Mouse (Mus musculus) gastrocnemius, postnatal 4 days (tissue): Measurements from ENCODE around the gene Kxd1. TPM values are rescaled to one million over a fixed set of nuclear protein-coding genes. Genes with fewer than 3 reads are reported as not detected.
A peak's percentile ranks its signal among the peaks of the same experiment; 100 is the strongest.

ENCODE experiments used
- DNase-seq, 2 experiments: peaks; one replicate each; pipeline ENCODE4 v3.0.0; 2021 to 2022; ENCODE audit warnings: low spot score in 2 of 2, mixed read lengths in 2 of 2
- long read RNA-seq, 2 experiments: library from polyadenylated mRNA; stranded (forward); transcript quantifications; one replicate each; pipeline ENCODE4 v2.0.0; 2021
- total RNA-seq, 2 experiments: library from RNA; stranded (reverse); gene quantifications; 2 replicates each; pipeline ENCODE4 v1.2.3; 2021

Gene Kxd1
- total RNA-seq, result 10 to 100 TPM; 57.6 to 60.7 TPM
- long read RNA-seq, experiment 1, transcript Kxd1-201 (5 exons, 1,216 nt), result major isoform, 34 of 46 reads
- long read RNA-seq, experiment 1, partial matches to known transcripts, result 2 of 46 reads
- long read RNA-seq, experiment 1, other reads (novel, unspliced or antisense), result 7 of 46 reads
- long read RNA-seq, experiment 2, transcript Kxd1-201 (5 exons, 1,216 nt), result major isoform, 30 of 59 reads
- long read RNA-seq, experiment 2, partial matches to known transcripts, result 8 of 59 reads
- long read RNA-seq, experiment 2, other reads (novel, unspliced or antisense), result 21 of 59 reads

- DNase-seq, result peak; percentile 96 to 97
Observed at GRCm38 (mm10) chr8:70527512-70528181, at the start of gene Kxd1, which contains the start of gene Fkbp8. Kxd1 (minus strand) TSS chr8:70527956. Fkbp8 (plus strand) TSS chr8:70527724.

GRCm38 (mm10) chr8:70577207-70577606 lies 49.5 kb upstream of the Kxd1 start:
- DNase-seq, result no peak

- DNase-seq, result no peak
Observed at GRCm38 (mm10) chr8:70574915-70575314, 47.2 kb upstream of the Kxd1 start.

- no peak for DNase-seq
Observed at GRCm38 (mm10) chr8:70574302-70574701, 46.5 kb upstream of the Kxd1 start.

GRCm38 (mm10) chr8:70570990-70571389 lies 43.2 kb upstream of the Kxd1 start:
- no peak for DNase-seq

- no peak for DNase-seq
Observed at GRCm38 (mm10) chr8:70570360-70570759, 42.6 kb upstream of the Kxd1 start.

- DNase-seq, result peak in 1 of 2 experiments; percentile 42
Observed at GRCm38 (mm10) chr8:70565561-70565960, 37.8 kb upstream of the Kxd1 start.

- DNase-seq, result no peak
Observed at GRCm38 (mm10) chr8:70564696-70565235, 37.0 kb upstream of the Kxd1 start.

- no peak for DNase-seq
Observed at GRCm38 (mm10) chr8:70563763-70564387, 36.1 kb upstream of the Kxd1 start.

- DNase-seq, result no peak
Observed at GRCm38 (mm10) chr8:70562802-70563201, 35.0 kb upstream of the Kxd1 start.

GRCm38 (mm10) chr8:70561809-70562535 lies 34.2 kb upstream of the Kxd1 start:
- DNase-seq, result peak in 1 of 2 experiments; percentile 40

- DNase-seq, result no peak
Observed at GRCm38 (mm10) chr8:70561357-70561756, 33.6 kb upstream of the Kxd1 start.

- DNase-seq, result no peak
Observed at GRCm38 (mm10) chr8:70560564-70560963, 32.8 kb upstream of the Kxd1 start.

GRCm38 (mm10) chr8:70560096-70560495 lies 32.3 kb upstream of the Kxd1 start:
- peak in 1 of 2 experiments; percentile 44 for DNase-seq

GRCm38 (mm10) chr8:70558983-70559382 lies 31.2 kb upstream of the Kxd1 start:
- no peak for DNase-seq

GRCm38 (mm10) chr8:70558334-70558733 lies 30.6 kb upstream of the Kxd1 start:
- no peak for DNase-seq

GRCm38 (mm10) chr8:70555079-70555747 lies 27.5 kb upstream of the Kxd1 start:
- no peak for DNase-seq

- peak in 1 of 2 experiments; percentile 63 for DNase-seq
Observed at GRCm38 (mm10) chr8:70553740-70554139, 26.0 kb upstream of the Kxd1 start.

- DNase-seq, result no peak
Observed at GRCm38 (mm10) chr8:70552836-70553235, 25.1 kb upstream of the Kxd1 start.

- no peak for DNase-seq
Observed at GRCm38 (mm10) chr8:70551558-70552161, 23.9 kb upstream of the Kxd1 start.
